Mouse (Mus musculus) heart, embryonic 14.5 days (tissue): ENCODE data around the gene Cxcl2. TPM values are rescaled to one million over a fixed set of nuclear protein-coding genes. Genes with fewer than 3 reads are reported as not detected.

Experiments
- ATAC-seq: fragments of 200-750 bp; cut with Nextera tagmentation; 2 replicates; pipeline ENCODE4 v1.8.0; 2017; ENCODE audit warnings: low read depth, moderate TSS enrichment; ENCODE audit not compliant: insufficient number of reproducible peaks, insufficient read depth, low FRiP score
- H3K27ac ChIP-seq, 2 experiments: fragments of 200-500 bp in 1 of 2; fragments of 300-500 bp in 1 of 2; sonication (generic) in 1 of 2; replicated peaks in 1 of 2; 2 replicates each; pipeline ENCODE4 v1.5.1; 2012 to 2014; ENCODE audit warnings: low read depth in 2 of 2, low read length in 2 of 2, control low read depth in 1 of 2, mild to moderate bottlenecking in 1 of 2, mixed read lengths in 1 of 2; ENCODE audit not compliant: control insufficient read depth in 1 of 2, insufficient read depth in 1 of 2
- H3K27me3 ChIP-seq: fragments of 300-500 bp; sonication (generic); 2 replicates; pipeline ENCODE4 v1.6.1; 2014; ENCODE audit warnings: mild to moderate bottlenecking, low read length, control low read depth; ENCODE audit not compliant: control insufficient read depth, insufficient read depth
- H3K36me3 ChIP-seq: fragments of 300-500 bp; sonication (generic); 2 replicates; pipeline ENCODE4 v1.6.1; 2014; ENCODE audit warnings: mild to moderate bottlenecking, control low read depth, low read length, mixed read lengths; ENCODE audit not compliant: control insufficient read depth, insufficient read depth
- H3K4me1 ChIP-seq, 2 experiments: fragments of 200-500 bp in 1 of 2; fragments of 300-500 bp in 1 of 2; sonication (generic) in 1 of 2; 2 replicates each; pipeline ENCODE4 v1.6.1; 2012 to 2014; ENCODE audit warnings: low read length in 2 of 2, control low read depth in 1 of 2, mixed read lengths in 1 of 2; ENCODE audit not compliant: control insufficient read depth in 2 of 2, insufficient read depth in 2 of 2
- H3K4me2 ChIP-seq: fragments of 300-500 bp; sonication (generic); 2 replicates; pipeline ENCODE4 v1.6.1; 2014; ENCODE audit warnings: mild to moderate bottlenecking, low read length
- H3K4me3 ChIP-seq, 2 experiments: fragments of 200-500 bp in 1 of 2; fragments of 300-500 bp in 1 of 2; sonication (generic) in 1 of 2; 2 replicates each; pipeline ENCODE4 v1.5.1; 2012 to 2014; ENCODE audit warnings: low read length in 2 of 2, mild to moderate bottlenecking in 2 of 2, control low read depth in 1 of 2, low read depth in 1 of 2, moderate library complexity in 1 of 2; ENCODE audit not compliant: control insufficient read depth in 1 of 2, insufficient read depth in 1 of 2
- H3K9ac ChIP-seq: fragments of 300-500 bp; sonication (generic); 2 replicates; pipeline ENCODE4 v1.6.1; 2014; ENCODE audit warnings: mild to moderate bottlenecking, low read length
- H3K9me3 ChIP-seq: fragments of 300-500 bp; sonication (generic); 2 replicates; pipeline ENCODE4 v1.6.1; 2016; ENCODE audit warnings: low read length, control low read depth; ENCODE audit not compliant: control insufficient read depth
- WGBS: fragments of 180-500 bp; shearing (Covaris S2); extraction: QIAGEN DNeasy Blood & Tissue Kit; methylation state at CpG from one replicate; pipeline ENCODE4 v1.1.7; 2014; 5-methylcytosine and 5-hydroxymethylcytosine counted together
- polyA plus RNA-seq: library from polyadenylated mRNA; unstranded; fragments of >200 nt; fragmentation: Nextera tagmentation; extraction: Ambion mirVana; gene quantifications from 2 replicates; pipeline ENCODE4 v1.2.1, GENCODE M21; 2014

Cxcl2 gene
- polyA plus RNA-seq, 1 experiment from 2014 or later, result 0.20 TPM

GRCm38 (mm10) chr5:90951475-90951874 is 47.8 kb downstream of the Cxcl2 start:
- Histone ChIP-seq H3K27ac (no peak overlapping the region), H3K9ac (no peak overlapping the region), H3K9me3 (no peaks in the 10 kb centered on the region), H3K4me2 (no peak overlapping the region), H3K36me3 (no peaks in the 10 kb centered on the region), H3K4me3 (no peak overlapping the region), H3K27me3 (no peaks in the 10 kb centered on the region), H3K4me1 (no peaks in the 10 kb centered on the region)
- no peak for ATAC-seq
- 39% methylated on average over 2 of the region's 2 CpGs for WGBS

GRCm38 (mm10) chr5:90952731-90953481 is 49.2 kb downstream of the Cxcl2 start:
- WGBS, result 71% methylated on average over 8 of the region's 8 CpGs
- H3K36me3 ChIP-seq, result no peaks in the 10 kb centered on the region
- H3K4me2 ChIP-seq, result no peak overlapping the region
- H3K9me3 ChIP-seq, result no peaks in the 10 kb centered on the region
- ATAC-seq, result no peak
- no peaks in the 10 kb centered on the region for H3K27me3 ChIP-seq
- no peaks in the 10 kb centered on the region for H3K4me1 ChIP-seq
- H3K27ac ChIP-seq, result no peak overlapping the region
- no peak overlapping the region for H3K9ac ChIP-seq
- no peak overlapping the region for H3K4me3 ChIP-seq

Other genes starting within 250 kb of the Cxcl2 start
- gene Cxcl5, start 144.5 kb upstream of the Cxcl2 start, polyA plus RNA-seq, result not detected in 2 replicates
- gene Ppbp, start 135.4 kb upstream of the Cxcl2 start, polyA plus RNA-seq, result 3.7 and 3.8 TPM in 2 replicates
- gene Pf4, start 131.4 kb upstream of the Cxcl2 start, polyA plus RNA-seq, result 33.7 and 35.5 TPM in 2 replicates
- not detected in 2 replicates for gene Cxcl3, start 117.8 kb upstream of the Cxcl2 start, polyA plus RNA-seq
- not detected in 2 replicates for gene Cxcl15, start 109.3 kb upstream of the Cxcl2 start, polyA plus RNA-seq
- gene Cxcl1, start 12.6 kb upstream of the Cxcl2 start, polyA plus RNA-seq, result 0.42 and 0.66 TPM in 2 replicates
- 34.6 and 35.5 TPM in 2 replicates for gene Mthfd2l, start 27.2 kb downstream of the Cxcl2 start, polyA plus RNA-seq
- gene Epgn, start 123.6 kb downstream of the Cxcl2 start, polyA plus RNA-seq, result 0.26 TPM in 1 of 2 replicates, not detected in the other
- gene Ereg, start 170.8 kb downstream of the Cxcl2 start, polyA plus RNA-seq, result 0.19 TPM in 1 of 2 replicates, not detected in the other
- gene Areg, start 235.7 kb downstream of the Cxcl2 start, polyA plus RNA-seq, result 0.27 TPM in 1 of 2 replicates, not detected in the other